Mouse (Mus musculus) bone marrow macrophage, adult 2 months (primary cell): ENCODE results near the gene Zfp59.
"Not testable (repeated sequence)": the region's sequence is repeated elsewhere in the genome, so short reads cannot be mapped to it uniquely, and the experiment has no call there.

ENCODE experiments used
- CTCF ChIP-seq: IDR thresholded peaks from 2 replicates; pipeline ENCODE4 v1.5.1; 2012; ENCODE audit warnings: low read depth, mild to moderate bottlenecking, low read length, moderate library complexity
- POLR2A ChIP-seq: IDR thresholded peaks from 2 replicates; pipeline ENCODE4 v1.6.1; 2012; ENCODE audit warnings: mild to moderate bottlenecking, low read depth, low read length, borderline replicate concordance

DNA sequence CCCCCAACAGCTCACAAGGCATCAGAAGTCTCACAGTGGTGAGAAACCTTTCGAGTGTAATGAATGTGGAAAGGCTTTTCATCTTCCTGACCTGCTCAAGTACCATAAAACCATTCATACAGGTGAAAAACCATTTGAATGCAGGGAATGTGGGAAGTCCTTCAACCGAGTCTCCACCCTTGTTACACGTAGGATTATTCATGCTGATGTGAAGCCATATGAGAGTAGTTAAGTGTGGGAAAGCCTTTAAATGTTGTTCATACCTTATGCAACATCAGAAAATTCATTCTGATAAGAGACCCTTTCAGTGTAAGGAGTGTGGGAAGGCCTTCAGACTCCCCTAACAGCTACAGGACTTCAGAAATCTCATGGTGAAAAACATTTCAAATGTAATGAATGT, 44.5 kb upstream of the Zfp59 start:
- TF ChIP-seq CTCF, POLR2A: not testable (repeated sequence)
